Mouse (Mus musculus): Measurements from ENCODE around the gene Mogat2. TPM values are rescaled to one million over a fixed set of nuclear protein-coding genes. Genes with fewer than 3 reads are reported as not detected.

Mogat2 gene
- polyA plus RNA-seq, 1 experiment from 2014 or later: 48.6 TPM

- 67% methylated on average over 2 of the region's 2 CpGs for WGBS
- no peak overlapping the region for H3K9ac ChIP-seq (ENCODE audit: low read length)
These were observed 43.9 kb downstream of the Mogat2 start for GRCm38 (mm10) chr7:99194511-99194910.

GRCm38 (mm10) chr7:99193926-99194325, 44.5 kb downstream of the Mogat2 start:
- WGBS: 75% methylated on average over 4 of the region's 4 CpGs
- ATAC-seq (replicated peaks; ENCODE audit: low FRiP score, low TSS enrichment, low read depth) (no peak), DNase-seq (ENCODE audit: low spot score) (no peak)
- no peak overlapping the region for H3K27ac ChIP-seq (ENCODE audit: low read depth)
- H3K9ac ChIP-seq (ENCODE audit: low read length): no peak overlapping the region
- H3K4me3 ChIP-seq (ENCODE audit: low read depth, low read length): no peak overlapping the region
- no peak overlapping the region for H3K4me2 ChIP-seq (ENCODE audit: low read length)
- H3K9me3 ChIP-seq (ENCODE audit: control insufficient read depth, low read length): no peaks in the 10 kb centered on the region
- no peaks in the 10 kb centered on the region for H3K27me3 ChIP-seq (replicated peaks; ENCODE audit: control insufficient read depth, insufficient read depth, low read length)
- H3K36me3 ChIP-seq (ENCODE audit: control insufficient read depth, insufficient read depth, low read length): no peaks in the 10 kb centered on the region
- H3K4me1 ChIP-seq (replicated peaks; ENCODE audit: control insufficient read depth, insufficient read depth, low read length): no peaks in the 10 kb centered on the region

More at GRCm38 (mm10) chr7:99194511-99194910, 43.9 kb downstream of the Mogat2 start:
- Histone ChIP-seq H3K4me3 (ENCODE audit: low read depth, low read length) (no peak overlapping the region), H3K27ac (ENCODE audit: low read depth) (no peak overlapping the region), H3K27me3 (replicated peaks; ENCODE audit: control insufficient read depth, insufficient read depth, low read length) (no peaks in the 10 kb centered on the region), H3K9me3 (ENCODE audit: control insufficient read depth, low read length) (no peaks in the 10 kb centered on the region), H3K4me2 (ENCODE audit: low read length) (no peak overlapping the region), H3K36me3 (ENCODE audit: control insufficient read depth, insufficient read depth, low read length) (no peaks in the 10 kb centered on the region), H3K4me1 (replicated peaks; ENCODE audit: control insufficient read depth, insufficient read depth, low read length) (peaks cover 3% of the 10 kb centered on the region; the same call in 1 of the 2 replicates)
- ATAC-seq (replicated peaks; ENCODE audit: low FRiP score, low TSS enrichment, low read depth) (no peak), DNase-seq (ENCODE audit: low spot score) (no peak)

- H3K4me3 ChIP-seq (ENCODE audit: low read depth, low read length): no peak overlapping the region
- H3K4me2 ChIP-seq (ENCODE audit: low read length): no peak overlapping the region
- DNase-seq (ENCODE audit: low spot score): no peak
- H3K9me3 ChIP-seq (ENCODE audit: control insufficient read depth, low read length): no peaks in the 10 kb centered on the region
- ATAC-seq (replicated peaks; ENCODE audit: low FRiP score, low TSS enrichment, low read depth): no peak
- no peaks in the 10 kb centered on the region for H3K36me3 ChIP-seq (ENCODE audit: control insufficient read depth, insufficient read depth, low read length)
- no peak overlapping the region for H3K27ac ChIP-seq (ENCODE audit: low read depth)
- no peaks in the 10 kb centered on the region for H3K27me3 ChIP-seq (replicated peaks; ENCODE audit: control insufficient read depth, insufficient read depth, low read length)
- H3K9ac ChIP-seq (ENCODE audit: low read length): no peak overlapping the region
- no peaks in the 10 kb centered on the region for H3K4me1 ChIP-seq (replicated peaks; ENCODE audit: control insufficient read depth, insufficient read depth, low read length)
These were observed 47.0 kb downstream of the Mogat2 start for GRCm38 (mm10) chr7:99191411-99191810.

GRCm38 (mm10) chr7:99189885-99190284, 48.5 kb downstream of the Mogat2 start:
- Histone ChIP-seq H3K4me1 (replicated peaks; ENCODE audit: control insufficient read depth, insufficient read depth, low read length) (no peaks in the 10 kb centered on the region), H3K27ac (ENCODE audit: low read depth) (no peak overlapping the region), H3K27me3 (replicated peaks; ENCODE audit: control insufficient read depth, insufficient read depth, low read length) (no peaks in the 10 kb centered on the region), H3K9ac (ENCODE audit: low read length) (no peak overlapping the region), H3K36me3 (ENCODE audit: control insufficient read depth, insufficient read depth, low read length) (no peaks in the 10 kb centered on the region), H3K9me3 (ENCODE audit: control insufficient read depth, low read length) (no peaks in the 10 kb centered on the region), H3K4me2 (ENCODE audit: low read length) (no peak overlapping the region), H3K4me3 (ENCODE audit: low read depth, low read length) (no peak overlapping the region)
- DNase-seq (ENCODE audit: low spot score): no peak
- no peak for ATAC-seq (replicated peaks; ENCODE audit: low FRiP score, low TSS enrichment, low read depth)
- 75% methylated on average over 5 of the region's 5 CpGs for WGBS

- Histone ChIP-seq H3K36me3 (ENCODE audit: control insufficient read depth, insufficient read depth, low read length) (no peaks in the 10 kb centered on the region), H3K4me1 (replicated peaks; ENCODE audit: control insufficient read depth, insufficient read depth, low read length) (no peaks in the 10 kb centered on the region), H3K9me3 (ENCODE audit: control insufficient read depth, low read length) (no peaks in the 10 kb centered on the region), H3K27ac (ENCODE audit: low read depth) (no peak overlapping the region), H3K27me3 (replicated peaks; ENCODE audit: control insufficient read depth, insufficient read depth, low read length) (no peaks in the 10 kb centered on the region; the same call in 1 of the 2 replicates), H3K4me3 (ENCODE audit: low read depth, low read length) (no peak overlapping the region), H3K4me2 (ENCODE audit: low read length) (no peak overlapping the region), H3K9ac (ENCODE audit: low read length) (no peak overlapping the region)
- WGBS: 80% methylated on average over 6 of the region's 6 CpGs
- ATAC-seq (replicated peaks; ENCODE audit: low FRiP score, low TSS enrichment, low read depth): no peak
- DNase-seq (ENCODE audit: low spot score): no peak
These were observed 49.8 kb downstream of the Mogat2 start for GRCm38 (mm10) chr7:99188630-99189029.

GRCm38 (mm10) chr7:99187451-99187850, 51.0 kb downstream of the Mogat2 start:
- ATAC-seq (replicated peaks; ENCODE audit: low FRiP score, low TSS enrichment, low read depth): no peak
- no peak overlapping the region for H3K4me2 ChIP-seq (ENCODE audit: low read length)
- no peaks in the 10 kb centered on the region; the same call in 1 of the 2 replicates for H3K27me3 ChIP-seq (replicated peaks; ENCODE audit: control insufficient read depth, insufficient read depth, low read length)

GRCm38 (mm10) chr7:99185405-99185804, 53.0 kb downstream of the Mogat2 start:
- ATAC-seq (replicated peaks; ENCODE audit: low FRiP score, low TSS enrichment, low read depth): no peak
- no peak overlapping the region for H3K4me2 ChIP-seq (ENCODE audit: low read length)
- no peaks in the 10 kb centered on the region for H3K36me3 ChIP-seq (ENCODE audit: control insufficient read depth, insufficient read depth, low read length)
- no peak overlapping the region for H3K27ac ChIP-seq (ENCODE audit: low read depth)
- H3K9me3 ChIP-seq (ENCODE audit: control insufficient read depth, low read length): no peaks in the 10 kb centered on the region
- H3K4me1 ChIP-seq (replicated peaks; ENCODE audit: control insufficient read depth, insufficient read depth, low read length): 0 out of 2 replicates have a peak, but pooled peaks cover 7% of the 10 kb centered on the region
- no peak overlapping the region for H3K9ac ChIP-seq (ENCODE audit: low read length)
- H3K4me3 ChIP-seq (ENCODE audit: low read depth, low read length): no peak overlapping the region
- H3K27me3 ChIP-seq (replicated peaks; ENCODE audit: control insufficient read depth, insufficient read depth, low read length): no peaks in the 10 kb centered on the region; the same call in 1 of the 2 replicates
- no peak for DNase-seq (ENCODE audit: low spot score)
- WGBS: 88% methylated on average over 3 of the region's 3 CpGs

More at GRCm38 (mm10) chr7:99187451-99187850, 51.0 kb downstream of the Mogat2 start:
- Histone ChIP-seq H3K27ac (ENCODE audit: low read depth) (no peak overlapping the region), H3K36me3 (ENCODE audit: control insufficient read depth, insufficient read depth, low read length) (no peaks in the 10 kb centered on the region), H3K9me3 (ENCODE audit: control insufficient read depth, low read length) (no peaks in the 10 kb centered on the region), H3K9ac (ENCODE audit: low read length) (no peak overlapping the region), H3K4me1 (replicated peaks; ENCODE audit: control insufficient read depth, insufficient read depth, low read length) (no peaks in the 10 kb centered on the region), H3K4me3 (ENCODE audit: low read depth, low read length) (no peak overlapping the region)
- WGBS: 81% methylated on average over 5 of the region's 5 CpGs
- DNase-seq (ENCODE audit: low spot score): no peak

GRCm38 (mm10) chr7:99183751-99184150, 54.7 kb downstream of the Mogat2 start:
- no peak overlapping the region for H3K9ac ChIP-seq (ENCODE audit: low read length)
- no peak for DNase-seq (ENCODE audit: low spot score)
- H3K4me3 ChIP-seq (ENCODE audit: low read depth, low read length): no peak overlapping the region
- no peaks in the 10 kb centered on the region for H3K9me3 ChIP-seq (ENCODE audit: control insufficient read depth, low read length)
- H3K4me2 ChIP-seq (ENCODE audit: low read length): 0 out of 2 replicates have a peak overlapping the region, but pooled peaks have one; percentile 95
- no peak for ATAC-seq (replicated peaks; ENCODE audit: low FRiP score, low TSS enrichment, low read depth)
- 71% methylated on average over 6 of the region's 6 CpGs for WGBS
- no peaks in the 10 kb centered on the region for H3K36me3 ChIP-seq (ENCODE audit: control insufficient read depth, insufficient read depth, low read length)
- H3K4me1 ChIP-seq (replicated peaks; ENCODE audit: control insufficient read depth, insufficient read depth, low read length): peaks cover 7% of the 10 kb centered on the region; the same call in 1 of the 2 replicates
- no peaks in the 10 kb centered on the region; the same call in 1 of the 2 replicates for H3K27me3 ChIP-seq (replicated peaks; ENCODE audit: control insufficient read depth, insufficient read depth, low read length)
- H3K27ac ChIP-seq (ENCODE audit: low read depth): no peak overlapping the region

- Histone ChIP-seq H3K9ac (ENCODE audit: low read length) (peak within 1 kb of the TSS; percentile 70), H3K27ac (ENCODE audit: low read depth) (peak within 1 kb of the TSS; percentile 88)
- peak; percentile 99 for DNase-seq (ENCODE audit: low spot score)
These were observed 55.8 kb downstream of the Mogat2 start, which contains the start of gene Dgat2 for GRCm38 (mm10) chr7:99182432-99183172. Gene Dgat2 (minus strand): TSS chr7:99182719.

More at GRCm38 (mm10) chr7:99182432-99183172, 55.8 kb downstream of the Mogat2 start, which contains the start of gene Dgat2:
- Histone ChIP-seq H3K27me3 (replicated peaks; ENCODE audit: control insufficient read depth, insufficient read depth, low read length) (no peaks in the 10 kb centered on the region; the same call in 1 of the 2 replicates), H3K9me3 (ENCODE audit: control insufficient read depth, low read length) (no peaks in the 10 kb centered on the region), H3K4me1 (replicated peaks; ENCODE audit: control insufficient read depth, insufficient read depth, low read length) (peaks cover 7% of the 10 kb centered on the region; the same call in 1 of the 2 replicates), H3K4me3 (ENCODE audit: low read depth, low read length) (peak within 1 kb of the TSS; percentile 62), H3K36me3 (ENCODE audit: control insufficient read depth, insufficient read depth, low read length) (no peaks in the 10 kb centered on the region), H3K4me2 (ENCODE audit: low read length) (peak within 1 kb of the TSS; percentile 95)
- ATAC-seq (replicated peaks; ENCODE audit: low FRiP score, low TSS enrichment, low read depth): peak; percentile 94
- under 1% methylated on average over 54 of the region's 63 CpGs for WGBS
